ENCODE assay signal across 8 mouse cellular contexts in genomic region chr4:117645031-117645435, GRCm38 (mm10). TPM values are rescaled to one million over a fixed set of nuclear protein-coding genes. Genes with fewer than 3 reads are reported as not detected.
DNase-seq lines count a peak whose midpoint lies in the region; ATAC-seq lines count a peak whose summit lies in the region.

No protein-coding gene starts in this region.

- 39% methylated on average over 22 of the region's 22 CpGs for WGBS in forebrain, embryonic 11.5 days
- WGBS in limb, embryonic 13.5 days, result 33% methylated on average over 22 of the region's 22 CpGs

- DNase-seq in heart, adult 11 months, result peak; percentile 87
- no peak for DNase-seq in heart, adult 18-20 months
- DNase-seq in brain, adult 2 months (ENCODE audit: low read depth, low spot score), result peak; percentile 93
- DNase-seq in forebrain, embryonic 11.5 days (ENCODE audit: low spot score), result peak; percentile 75
- DNase-seq in urinary bladder, adult 2 months (ENCODE audit: low spot score), result no peak
- no peak for DNase-seq in lung, postnatal 14 days

- no peak overlapping the region for H3K9ac ChIP-seq in forebrain, embryonic 11.5 days (ENCODE audit: low read length)
- no peak overlapping the region for H3K9ac ChIP-seq in limb, embryonic 13.5 days

- no peaks in the 10 kb centered on the region for H3K27me3 ChIP-seq in forebrain, embryonic 11.5 days (ENCODE audit: control insufficient read depth, insufficient read depth, low read length)
- H3K27me3 ChIP-seq in limb, embryonic 13.5 days, result no peaks in the 10 kb centered on the region

- 0 out of 2 replicates have a peak overlapping the region, but pooled peaks have one; percentile 18 for H3K4me2 ChIP-seq in forebrain, embryonic 11.5 days (ENCODE audit: low read depth, low read length, severe bottlenecking)
- H3K4me2 ChIP-seq in limb, embryonic 13.5 days (replicated peaks), result no peak overlapping the region

- ATAC-seq in forebrain, embryonic 11.5 days (replicated peaks; ENCODE audit: low FRiP score), result peak; percentile 83
- peak; percentile 67; the same call in 1 of the 2 replicates for ATAC-seq in limb, embryonic 13.5 days (ENCODE audit: low FRiP score, low read depth)
- no peak for ATAC-seq in erythroblast, adult 5-6 weeks (replicated peaks; ENCODE audit: low FRiP score, poor library complexity, severe bottlenecking)

- no peaks in the 10 kb centered on the region for H3K36me3 ChIP-seq in forebrain, embryonic 11.5 days (ENCODE audit: control insufficient read depth, insufficient read depth, low read length)
- peaks cover 33% of the 10 kb centered on the region for H3K36me3 ChIP-seq in limb, embryonic 13.5 days

- H3K27ac ChIP-seq in forebrain, embryonic 11.5 days (ENCODE audit: low read depth, low read length), result peak overlapping the region; percentile 71
- no peak overlapping the region for H3K27ac ChIP-seq in limb, embryonic 13.5 days

- H3K4me1 ChIP-seq in forebrain, embryonic 11.5 days (replicated peaks; ENCODE audit: control insufficient read depth, insufficient read depth, low read length), result peaks cover 38% of the 10 kb centered on the region
- H3K4me1 ChIP-seq in limb, embryonic 13.5 days, result peaks cover 60% of the 10 kb centered on the region

- no peak overlapping the region for H3K4me3 ChIP-seq in forebrain, embryonic 11.5 days (ENCODE audit: low read depth, low read length)
- no peak overlapping the region for H3K4me3 ChIP-seq in limb, embryonic 13.5 days

- H3K9me3 ChIP-seq in forebrain, embryonic 11.5 days (ENCODE audit: control insufficient read depth, low read length), result no peaks in the 10 kb centered on the region
- no peaks in the 10 kb centered on the region for H3K9me3 ChIP-seq in limb, embryonic 13.5 days

RNA-seq across cellular contexts. Expression of gene Dmap1, which starts 37.0 kb away (rescaled TPM):
- total RNA-seq in heart, adult 18-20 months (2021), result 10 to 100 TPM; 19.9 to 20.1 TPM
- polyA plus RNA-seq in forebrain, embryonic 11.5 days (2014; fragmentation: Nextera tagmentation; extraction: Ambion mirVana), result 79.1 and 85.9 TPM in 2 replicates
- polyA plus RNA-seq in limb, embryonic 13.5 days (2015; fragmentation: Nextera tagmentation; extraction: Ambion mirVana), result 78.2 and 80.5 TPM in 2 replicates
- 33.0 and 33.9 TPM in 2 replicates for polyA plus RNA-seq in urinary bladder, adult 2 months (2012; rRNA removed)
- total RNA-seq in erythroblast, adult 5-6 weeks (2015; ENCODE audit: low replicate concordance), result 5.6 and 9.8 TPM in 2 replicates
- 6.7 and 17.0 TPM in 2 replicates for total RNA-seq in erythroblast, adult 5-6 weeks (2017; ENCODE audit: low replicate concordance)

Comparison
In these comparisons a context has a peak if more than half of its experiments do, and no peak if none do; other contexts are left out.
1. DNase-seq: peak in heart, adult 11 months (single experiment), brain, adult 2 months (single experiment) and forebrain, embryonic 11.5 days (single experiment); none in heart, adult 18-20 months (0 of 2), urinary bladder, adult 2 months (single experiment) and lung, postnatal 14 days (single experiment).